ENCODE assay signal across 10 mouse cellular contexts in the genomic region with DNA sequence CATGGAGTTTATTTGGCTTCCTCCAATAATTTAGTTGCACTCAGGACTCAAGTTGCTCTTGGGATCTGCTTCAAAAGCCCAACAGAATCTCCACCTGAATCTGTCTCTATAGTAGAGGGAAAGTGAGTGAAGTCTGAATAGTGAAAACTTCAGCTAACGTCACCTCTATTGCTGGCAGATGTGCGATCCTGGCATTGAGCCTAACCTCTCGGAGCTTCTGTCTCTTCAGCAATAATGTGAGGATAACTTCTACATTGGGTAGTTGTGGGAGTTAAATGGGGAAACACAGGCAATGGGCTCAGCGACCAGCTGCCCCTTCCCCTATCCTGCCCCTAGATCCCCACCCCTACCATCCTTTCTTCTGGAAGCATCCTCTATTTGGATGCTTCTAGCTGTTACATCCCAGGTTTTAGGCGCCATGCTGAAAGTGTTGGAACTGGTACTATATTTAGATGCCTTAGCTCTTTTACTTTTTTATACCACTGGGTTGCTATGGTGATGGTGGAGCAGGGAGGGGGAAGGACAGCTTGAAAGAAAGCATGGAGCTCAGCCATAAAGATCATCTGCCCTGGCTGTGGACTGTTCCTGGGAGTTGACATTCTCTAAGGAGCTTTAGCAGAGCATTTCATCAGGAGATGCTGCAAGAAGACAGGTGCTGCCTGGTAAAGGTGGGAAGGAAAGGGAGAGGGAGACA.
A peak's percentile ranks its signal among the peaks of the same experiment; 100 is the strongest.
DNase-seq lines count a peak whose midpoint lies in the region; ATAC-seq lines count a peak whose summit lies in the region.
"Had no signal": no experiment of that assay in that cellular context is flagged by ENCODE, and none has a peak within 500 bp of the region (broad histone marks: within the 10 kb centered on the region; RNA-seq: fewer than 3 reads in every experiment).

No protein-coding gene starts in this region.

- no peaks in the 10 kb centered on the region for H3K27me3 ChIP-seq in forebrain, embryonic 13.5 days
- no peaks in the 10 kb centered on the region for H3K27me3 ChIP-seq in forebrain, embryonic 11.5 days (ENCODE audit: control insufficient read depth, insufficient read depth, low read length)
- no peaks in the 10 kb centered on the region for H3K27me3 ChIP-seq in midbrain, embryonic 16.5 days (ENCODE audit: control insufficient read depth, insufficient read depth, low read depth, low read length)
- H3K27me3 ChIP-seq: heart, embryonic 12.5 days; midbrain, embryonic 12.5 days had no signal

- H3K4me1 ChIP-seq in forebrain, embryonic 13.5 days: peaks cover 19% of the 10 kb centered on the region
- no peaks in the 10 kb centered on the region for H3K4me1 ChIP-seq in forebrain, embryonic 11.5 days (replicated peaks; ENCODE audit: control insufficient read depth, insufficient read depth, low read length)
- peaks cover 30% of the 10 kb centered on the region for H3K4me1 ChIP-seq in midbrain, embryonic 16.5 days (ENCODE audit: control insufficient read depth, insufficient read depth, low read length)
- H3K4me1 ChIP-seq: heart, embryonic 12.5 days had no signal

- H3K4me2 ChIP-seq in forebrain, embryonic 13.5 days: no peak overlapping the region
- no peak overlapping the region for H3K4me2 ChIP-seq in forebrain, embryonic 11.5 days (ENCODE audit: low read depth, low read length, severe bottlenecking)
- peak overlapping the region; percentile 37 for H3K4me2 ChIP-seq in midbrain, embryonic 16.5 days (ENCODE audit: low read length)
- H3K4me2 ChIP-seq: heart, embryonic 12.5 days; midbrain, embryonic 12.5 days had no signal

- DNase-seq in forebrain, embryonic 11.5 days (ENCODE audit: low spot score): no peak
- DNase-seq in cerebellum, adult 11 months: peak; percentile 40
- DNase-seq in layer of hippocampus, adult 11-12 months (ENCODE audit: low spot score): peak; percentile 71
- no peak for DNase-seq in ovary, adult 18-20 months (ENCODE audit: low spot score)
- DNase-seq in urinary bladder, postnatal 14 days (ENCODE audit: low spot score): no peak

- H3K9me3 ChIP-seq in forebrain, embryonic 13.5 days (replicated peaks): no peaks in the 10 kb centered on the region
- no peaks in the 10 kb centered on the region for H3K9me3 ChIP-seq in forebrain, embryonic 11.5 days (ENCODE audit: control insufficient read depth, low read length)
- H3K9me3 ChIP-seq in midbrain, embryonic 16.5 days (replicated peaks; ENCODE audit: control insufficient read depth, low read length, poor library complexity, severe bottlenecking): no peaks in the 10 kb centered on the region
- H3K9me3 ChIP-seq: heart, embryonic 12.5 days; midbrain, embryonic 12.5 days had no signal

- peak; percentile 86 for ATAC-seq in forebrain, embryonic 13.5 days
- ATAC-seq in forebrain, embryonic 11.5 days (replicated peaks; ENCODE audit: low FRiP score): no peak
- peak; percentile 86 for ATAC-seq in midbrain, embryonic 16.5 days
- no peak for ATAC-seq in megakaryocyte progenitor cell, adult 5-6 weeks (replicated peaks; ENCODE audit: poor library complexity)

- WGBS in forebrain, embryonic 13.5 days: 67% methylated on average over 5 of the region's 5 CpGs
- 83% methylated on average over 5 of the region's 5 CpGs for WGBS in forebrain, embryonic 11.5 days
- WGBS in midbrain, embryonic 16.5 days: 47% methylated on average over 5 of the region's 5 CpGs

- H3K27ac ChIP-seq in forebrain, embryonic 13.5 days: peak overlapping the region; percentile 25; the same call in 1 of the 2 replicates
- no peak overlapping the region for H3K27ac ChIP-seq in forebrain, embryonic 11.5 days (ENCODE audit: low read depth, low read length)
- H3K27ac ChIP-seq in midbrain, embryonic 16.5 days (ENCODE audit: low read length): peak overlapping the region; percentile 71
- H3K27ac ChIP-seq: midbrain, embryonic 12.5 days had no signal

- no peak overlapping the region for H3K4me3 ChIP-seq in forebrain, embryonic 13.5 days
- no peak overlapping the region for H3K4me3 ChIP-seq in forebrain, embryonic 11.5 days (ENCODE audit: low read depth, low read length)
- no peak overlapping the region for H3K4me3 ChIP-seq in midbrain, embryonic 16.5 days (ENCODE audit: low read depth, low read length)
- H3K4me3 ChIP-seq: heart, embryonic 12.5 days; midbrain, embryonic 12.5 days had no signal

- no peaks in the 10 kb centered on the region for H3K36me3 ChIP-seq in forebrain, embryonic 13.5 days (ENCODE audit: poor library complexity, severe bottlenecking)
- H3K36me3 ChIP-seq in forebrain, embryonic 11.5 days (ENCODE audit: control insufficient read depth, insufficient read depth, low read length): no peaks in the 10 kb centered on the region
- no peaks in the 10 kb centered on the region for H3K36me3 ChIP-seq in midbrain, embryonic 16.5 days (ENCODE audit: control insufficient read depth, insufficient read depth, low read length)
- H3K36me3 ChIP-seq: heart, embryonic 12.5 days; midbrain, embryonic 12.5 days had no signal

- H3K9ac ChIP-seq in forebrain, embryonic 13.5 days: no peak overlapping the region
- H3K9ac ChIP-seq in forebrain, embryonic 11.5 days (ENCODE audit: low read length): no peak overlapping the region
- H3K9ac ChIP-seq in midbrain, embryonic 16.5 days (ENCODE audit: low read depth, low read length): no peak overlapping the region
- H3K9ac ChIP-seq: heart, embryonic 12.5 days; midbrain, embryonic 12.5 days had no signal

Comparison
In these comparisons a context has a peak if more than half of its experiments do, and no peak if none do; other contexts are left out.
1. ATAC-seq: peak in forebrain, embryonic 13.5 days (single experiment) and midbrain, embryonic 16.5 days (single experiment); none in forebrain, embryonic 11.5 days (single experiment) and megakaryocyte progenitor cell, adult 5-6 weeks (single experiment).
2. DNase-seq: peak in cerebellum, adult 11 months (single experiment) and layer of hippocampus, adult 11-12 months (single experiment); none in forebrain, embryonic 11.5 days (single experiment), ovary, adult 18-20 months (single experiment) and urinary bladder, postnatal 14 days (single experiment).